Mouse (Mus musculus) activated CD4-positive, CD25-positive, alpha-beta regulatory T cell, adult 4 months (primary cell): ENCODE results near the gene Trim31. TPM values are rescaled to one million over a fixed set of nuclear protein-coding genes. Genes with fewer than 3 reads are reported as not detected.
A peak's percentile ranks its signal among the peaks of the same experiment; 100 is the strongest.

Source experiments
- ATAC-seq: one replicate; pipeline ENCODE4 v1.8.0; 2017
- polyA plus RNA-seq, 2 experiments: library from polyadenylated mRNA; unstranded; fragments of 100-300 nt; shearing (Covaris generic); gene quantifications; one replicate each; pipeline ENCODE4 v1.2.1; 2017

Gene Trim31
- polyA plus RNA-seq, 2 experiments from 2014 or later: not detected

DNA sequence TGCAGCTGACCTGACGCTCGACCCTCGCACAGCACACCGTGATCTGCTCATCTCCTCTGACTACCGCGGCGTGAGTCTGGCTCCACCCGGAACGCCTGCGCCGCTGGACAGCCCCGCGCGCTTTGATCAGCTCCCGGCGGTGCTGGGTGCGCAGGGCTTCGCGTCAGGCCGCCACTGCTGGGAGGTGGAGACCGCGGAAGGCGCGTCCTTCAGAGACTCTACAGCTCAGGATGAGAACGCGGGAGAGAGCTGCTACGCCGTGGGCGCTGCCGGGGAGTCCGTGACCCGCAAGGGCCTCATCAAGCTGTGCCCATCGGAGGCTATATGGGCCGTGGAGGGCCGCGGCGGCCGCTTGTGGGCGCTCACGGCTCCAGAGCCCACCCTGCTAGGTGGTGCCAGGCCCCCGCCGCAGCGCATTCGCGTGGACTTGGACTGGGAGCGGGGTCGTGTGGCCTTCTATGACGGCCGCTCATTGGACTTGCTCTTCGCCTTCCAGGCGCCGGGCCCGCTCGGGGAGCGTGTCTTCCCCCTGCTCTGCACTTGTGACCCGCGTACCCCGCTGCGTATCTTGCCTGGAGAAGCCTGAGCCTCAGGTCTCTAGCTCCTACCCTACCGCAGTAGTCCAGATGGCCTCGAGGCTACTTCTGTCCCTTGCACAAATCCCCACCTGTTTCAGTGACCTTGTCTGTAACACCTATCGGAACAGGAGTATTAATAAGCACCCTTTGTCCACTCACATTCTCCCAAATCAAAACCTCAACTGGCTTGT lies 49.3 kb downstream of the Trim31 start:
- ATAC-seq: no peak

GRCm38 (mm10) chr17:36948286-36948685 lies 50.4 kb downstream of the Trim31 start:
- no peak for ATAC-seq

GRCm38 (mm10) chr17:36949265-36949664 lies 51.3 kb downstream of the Trim31 start:
- no peak for ATAC-seq

DNA sequence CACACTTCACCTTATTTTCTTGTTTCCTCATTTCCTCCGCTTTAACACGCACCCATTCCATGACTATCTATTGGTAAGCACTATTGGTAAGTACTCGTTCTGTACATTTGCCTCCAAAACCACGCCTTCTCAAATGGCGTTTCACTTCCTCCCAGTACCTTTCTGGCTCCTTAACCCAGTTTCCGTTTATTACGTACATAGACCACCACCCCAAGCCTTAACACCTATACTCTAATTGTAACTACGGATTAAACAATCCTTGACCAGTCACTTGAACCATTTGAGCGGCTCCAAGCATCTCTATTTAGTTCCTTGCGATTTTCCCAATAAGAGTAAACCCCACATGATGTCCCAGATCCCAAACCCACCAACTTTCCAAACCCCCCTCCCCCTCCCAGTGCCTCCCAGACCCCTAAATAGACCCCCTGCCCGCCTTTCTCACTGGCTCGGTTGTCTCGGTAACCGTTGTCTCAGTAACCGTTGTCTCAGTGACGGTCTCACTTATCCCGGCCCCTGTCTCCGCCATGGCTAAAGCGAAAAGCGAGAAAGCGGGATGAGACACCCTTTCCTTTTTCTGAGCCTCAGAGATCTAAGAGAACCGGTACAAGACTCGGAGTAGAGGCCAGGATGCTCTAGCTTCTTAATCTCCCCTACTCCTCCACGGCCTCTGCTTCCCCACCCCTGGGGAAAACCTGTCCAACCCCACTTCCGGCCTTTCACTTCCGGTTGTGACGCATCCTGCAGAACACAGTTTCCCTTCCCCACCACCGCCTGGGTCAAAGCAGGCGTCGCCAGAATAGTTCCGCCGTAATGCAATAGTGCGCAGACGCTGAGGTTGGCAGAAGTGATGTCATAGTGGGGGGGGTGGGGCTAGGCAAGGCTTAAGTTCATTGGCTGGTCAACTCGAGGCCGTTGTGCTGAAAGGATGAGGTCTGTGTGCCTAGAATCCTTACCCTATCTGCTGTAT lies 53.3 kb downstream of the Trim31 start, which contains the start of gene Ppp1r11:
Gene Ppp1r11, minus strand, starts transcription at position 761 of the 967 bp plus-strand sequence.
- peak; percentile 96 for ATAC-seq

DNA sequence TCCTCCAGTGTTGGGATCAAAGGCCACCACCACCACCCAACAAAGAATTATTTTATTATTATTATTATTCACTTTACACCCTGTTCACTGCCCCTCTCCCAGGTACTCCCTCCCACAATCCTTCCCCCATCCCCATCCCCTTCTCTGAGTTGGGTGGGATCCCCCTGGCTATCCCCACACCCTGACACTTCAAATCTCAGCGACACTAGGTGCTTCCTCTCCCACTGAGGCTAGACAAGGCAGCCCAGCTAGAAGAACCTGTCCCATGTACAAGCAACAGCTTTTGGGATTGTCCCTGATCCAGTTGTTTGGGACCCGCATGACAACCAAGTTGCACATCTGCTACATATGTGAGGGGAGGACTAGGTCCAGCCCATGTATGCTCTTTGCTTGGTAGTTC lies 54.7 kb downstream of the Trim31 start:
- ATAC-seq: no peak

DNA sequence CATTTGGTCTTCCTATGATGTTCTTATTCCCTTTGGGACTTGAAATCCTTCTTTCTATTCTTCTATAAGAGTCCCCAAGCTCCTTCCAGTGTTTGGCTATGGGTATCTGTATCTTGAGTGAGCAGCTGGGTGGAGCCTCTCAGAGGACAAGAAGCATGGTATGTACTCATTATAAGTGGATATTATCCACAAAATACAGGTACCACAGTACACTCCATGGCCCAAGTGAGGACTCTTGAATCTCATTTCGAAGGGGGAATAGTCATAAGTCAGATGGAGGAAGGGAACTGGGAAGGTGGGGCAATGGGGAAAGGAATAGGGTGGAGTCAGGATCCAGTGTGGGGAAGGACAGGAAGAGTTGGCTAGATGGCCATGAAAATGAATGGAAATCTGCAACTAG lies 55.1 kb downstream of the Trim31 start:
- ATAC-seq: no peak

GRCm38 (mm10) chr17:36957999-36958743 lies 60.3 kb downstream of the Trim31 start, which contains the start of the genes Znrd1 and Znrd1as:
TSS of gene Znrd1 (minus strand) at chr17:36958559.
TSS of gene Znrd1as (plus strand) at chr17:36958592.
- ATAC-seq: peak; percentile 97

DNA sequence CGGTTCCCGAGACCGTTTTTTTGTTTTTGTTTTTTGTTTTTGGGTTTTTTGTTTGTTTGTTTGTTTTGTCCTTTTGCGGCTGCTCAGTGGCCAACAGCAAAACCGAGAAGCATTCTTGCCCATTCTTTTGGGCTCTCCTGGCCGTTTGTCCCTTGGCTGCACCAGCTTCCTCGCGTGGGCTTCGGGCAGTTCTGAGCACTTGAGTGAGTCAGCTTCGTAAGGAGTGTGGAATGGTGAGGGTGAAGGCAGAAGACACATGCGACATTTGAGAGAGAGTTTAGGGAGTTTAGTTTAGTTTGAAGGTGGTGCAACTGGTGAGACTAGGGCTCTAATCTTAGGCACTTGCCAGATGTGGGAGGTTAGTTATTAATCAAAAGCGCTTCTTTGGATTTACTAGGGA lies 61.0 kb downstream of the Trim31 start:
- no peak for ATAC-seq

Other genes starting within 250 kb of the Trim31 start
- gene H2-M1, start 225.9 kb upstream of the Trim31 start, polyA plus RNA-seq: not detected
- not detected for gene H2-M10.5, start 125.2 kb upstream of the Trim31 start, polyA plus RNA-seq
- not detected for gene H2-M10.6, start 85.9 kb upstream of the Trim31 start, polyA plus RNA-seq
- 10 to 100 TPM; 42.4 to 71.8 TPM for gene Trim26, start 61.0 kb upstream of the Trim31 start, polyA plus RNA-seq
- gene Trim15, start 30.9 kb upstream of the Trim31 start, polyA plus RNA-seq: not detected
- under 1 TPM in 1 of 2 experiments, not detected in 1; 0.20 TPM for gene Trim10, start 28.5 kb upstream of the Trim31 start, polyA plus RNA-seq
- not detected for gene Trim40, start 8.0 kb upstream of the Trim31 start, polyA plus RNA-seq
- gene Rnf39, start 44.8 kb downstream of the Trim31 start, polyA plus RNA-seq: not detected
- 100 to 1,000 TPM; 190 to 210 TPM for gene Ppp1r11, start 53.6 kb downstream of the Trim31 start, polyA plus RNA-seq
- gene Znrd1, start 60.4 kb downstream of the Trim31 start, polyA plus RNA-seq: 10 to 100 TPM; 72.7 to 81.5 TPM
- gene Znrd1as, start 60.5 kb downstream of the Trim31 start, polyA plus RNA-seq: 1 to 10 TPM; 4.9 to 5.4 TPM
- gene 2410137M14Rik, start 83.1 kb downstream of the Trim31 start, polyA plus RNA-seq: not detected
- not detected for gene H2-M5, start 91.4 kb downstream of the Trim31 start, polyA plus RNA-seq
- gene Zfp57, start 103.0 kb downstream of the Trim31 start, polyA plus RNA-seq: not detected
- gene Mog, start 125.3 kb downstream of the Trim31 start, polyA plus RNA-seq: not detected
- 1 to 10 TPM; 5.0 to 6.2 TPM for gene Gabbr1, start 147.8 kb downstream of the Trim31 start, polyA plus RNA-seq
- gene Olfr90, start 190.4 kb downstream of the Trim31 start, polyA plus RNA-seq: under 1 TPM in 1 of 2 experiments, not detected in 1; 0.19 TPM
- not detected for gene Olfr91, start 200.2 kb downstream of the Trim31 start, polyA plus RNA-seq
- not detected for gene Olfr92, start 222.0 kb downstream of the Trim31 start, polyA plus RNA-seq